Mouse (Mus musculus): ENCODE measurements around the gene Fmc1.

The Fmc1 gene

DNA sequence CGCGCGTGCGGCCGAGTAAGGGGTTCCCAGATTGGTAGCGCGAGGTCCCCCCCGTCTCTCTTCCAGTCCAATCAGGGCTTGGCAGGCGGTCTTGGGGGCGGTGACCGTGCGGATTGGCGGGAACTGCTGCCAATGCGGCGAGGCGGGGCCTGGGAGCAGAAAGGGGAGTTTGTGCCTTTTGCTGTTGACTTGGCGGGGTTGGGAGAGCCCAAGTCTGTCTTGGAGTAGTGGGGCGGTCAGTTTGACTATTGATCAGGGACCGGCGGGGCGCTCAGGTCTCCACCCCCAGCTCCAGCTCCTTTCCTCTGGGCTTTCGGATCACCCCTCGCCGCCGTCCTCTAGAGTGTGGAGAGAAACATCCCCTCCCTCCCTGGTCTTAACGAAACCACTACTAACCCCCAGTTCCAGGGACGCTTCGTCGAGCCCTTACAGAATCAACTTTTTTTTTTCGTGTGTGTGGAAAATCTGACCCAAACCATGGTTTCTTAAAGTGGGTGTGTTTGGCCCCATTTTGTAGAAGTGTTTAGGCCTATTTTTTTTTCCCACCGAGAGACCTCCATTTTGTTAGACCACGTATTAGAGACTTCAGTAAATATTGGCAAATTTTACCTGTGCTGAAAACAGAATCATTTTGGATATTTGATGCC is 18.8 kb downstream of the Fmc1 start:
- DNase-seq (ENCODE audit: low spot score): peak; percentile 99

DNA sequence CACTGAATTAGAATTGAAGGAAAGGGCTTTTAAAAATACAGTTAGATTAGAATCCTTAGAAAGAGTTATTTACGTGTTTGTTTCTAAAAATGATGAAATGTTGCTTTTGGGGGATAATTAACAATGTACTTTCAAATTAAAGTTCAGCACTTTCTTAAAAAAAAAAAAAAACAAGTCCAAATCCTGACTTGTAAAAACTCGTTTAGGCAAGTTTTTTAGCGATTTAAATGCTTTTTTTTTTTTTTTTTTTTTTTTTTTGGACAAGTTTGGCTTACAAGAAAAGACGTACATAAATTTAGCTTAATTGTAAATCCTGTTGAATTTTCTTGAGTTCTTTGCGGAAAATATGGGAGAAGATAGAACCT is 19.3 kb downstream of the Fmc1 start:
- DNase-seq (ENCODE audit: low spot score): no peak

DNA sequence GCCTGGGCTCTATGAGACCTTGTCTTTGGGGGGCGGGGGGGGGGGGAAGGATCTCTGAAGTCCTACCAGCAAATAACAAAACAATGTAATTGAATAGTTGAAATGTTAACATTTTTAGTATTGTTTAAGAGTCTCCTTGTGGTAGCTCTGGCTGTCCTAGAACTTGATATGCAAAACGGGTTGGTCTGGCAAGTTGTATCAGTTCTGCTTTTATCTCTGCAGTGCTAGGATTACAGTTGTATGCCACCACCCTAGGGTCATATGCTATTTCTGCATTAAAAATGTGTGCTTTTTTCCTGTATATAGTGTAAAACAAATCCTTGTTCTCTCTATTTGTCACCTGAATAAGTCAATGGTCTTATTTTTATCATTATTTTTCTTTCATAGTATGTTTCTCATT is 42.8 kb downstream of the Fmc1 start:
- no peak for DNase-seq (ENCODE audit: low spot score)

DNA sequence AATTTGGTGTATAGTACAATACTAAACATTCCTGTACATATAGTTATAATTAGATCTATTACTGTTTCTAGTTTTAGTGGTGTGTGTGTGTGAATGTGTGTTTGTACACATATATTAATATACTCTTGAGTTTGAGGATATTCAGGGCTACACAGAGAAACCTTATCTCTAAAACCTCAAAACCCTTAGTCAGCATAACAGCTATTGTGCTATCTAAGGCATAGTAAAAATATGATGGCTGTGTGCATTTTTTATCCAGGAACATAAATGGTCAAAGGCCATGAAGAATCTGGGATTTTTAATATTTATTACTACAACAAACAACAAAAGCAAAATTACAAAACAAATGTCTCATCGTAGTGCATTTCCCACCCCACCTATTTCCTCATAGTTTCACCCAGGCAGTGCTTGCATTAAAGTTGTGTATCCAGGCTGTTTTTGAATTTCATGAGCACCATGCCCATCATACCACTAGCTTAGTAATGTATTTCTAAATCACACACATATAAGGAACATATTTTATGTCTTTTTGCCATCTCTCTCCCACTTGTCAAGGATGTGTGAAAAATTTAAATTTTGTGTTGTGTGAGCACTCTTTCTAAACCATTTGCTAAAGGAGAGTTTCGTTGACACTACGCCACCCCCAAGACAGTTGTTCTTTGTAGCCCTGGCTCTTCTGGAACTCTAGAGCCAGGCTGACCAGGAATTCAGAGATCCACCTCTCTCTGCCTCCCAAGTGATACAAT is 47.0 kb downstream of the Fmc1 start:
- no peak for DNase-seq (ENCODE audit: low spot score)

DNA sequence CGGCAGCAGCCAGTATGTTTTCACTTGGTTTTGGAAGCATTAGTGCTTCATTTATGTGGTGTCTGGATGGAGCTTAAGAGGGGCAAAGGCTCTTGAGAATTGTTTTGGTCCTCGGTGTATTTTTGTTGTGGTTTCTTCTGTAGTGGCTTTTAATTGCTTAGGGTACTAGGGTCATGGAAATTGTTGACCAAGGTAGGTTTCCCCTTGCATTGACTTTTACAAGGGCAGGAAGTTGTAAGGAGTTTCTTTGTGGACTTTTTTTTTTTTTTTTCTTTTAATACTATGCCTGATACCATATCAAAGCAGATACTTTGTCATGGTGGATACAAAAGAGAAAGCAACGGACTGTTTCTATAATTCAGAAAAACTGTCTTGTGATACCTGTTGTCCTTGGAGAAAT is 48.4 kb downstream of the Fmc1 start:
- no peak for DNase-seq (ENCODE audit: low spot score)

Data from yolk sac, embryonic 10.5 days (tissue).